Mouse (Mus musculus) midbrain, embryonic 12.5 days (tissue): ENCODE measurements around the gene Sox5. TPM values are rescaled to one million over a fixed set of nuclear protein-coding genes. Genes with fewer than 3 reads are reported as not detected.

Experiments
- ATAC-seq: fragments of 200-750 bp; cut with Nextera tagmentation; 2 replicates; pipeline ENCODE4 v1.8.0; 2017; ENCODE audit warnings: low read depth, moderate TSS enrichment, moderate library complexity; ENCODE audit not compliant: low FRiP score
- H3K27ac ChIP-seq: fragments of 300-500 bp; sonication (generic); replicated peaks from 2 replicates; pipeline ENCODE4 v1.5.1; 2016; ENCODE audit warnings: mild to moderate bottlenecking
- H3K27me3 ChIP-seq: fragments of 300-500 bp; sonication (generic); 2 replicates; pipeline ENCODE4 v1.6.1; 2016; ENCODE audit warnings: mild to moderate bottlenecking
- H3K36me3 ChIP-seq: fragments of 300-500 bp; sonication (generic); 2 replicates; pipeline ENCODE4 v1.6.1; 2016
- H3K4me1 ChIP-seq: fragments of 300-500 bp; sonication (generic); 2 replicates; pipeline ENCODE4 v1.6.1; 2016
- H3K4me2 ChIP-seq: fragments of 300-500 bp; sonication (generic); replicated peaks from 2 replicates; pipeline ENCODE4 v1.6.1; 2016; ENCODE audit warnings: mild to moderate bottlenecking, moderate library complexity
- H3K4me3 ChIP-seq: fragments of 300-500 bp; sonication (generic); 2 replicates; pipeline ENCODE4 v1.5.1; 2016; ENCODE audit warnings: mild to moderate bottlenecking
- H3K9ac ChIP-seq: fragments of 300-500 bp; sonication (generic); replicated peaks from 2 replicates; pipeline ENCODE4 v1.6.1; 2016; ENCODE audit warnings: mild to moderate bottlenecking, moderate library complexity
- H3K9me3 ChIP-seq: fragments of 300-500 bp; sonication (generic); 2 replicates; pipeline ENCODE4 v1.6.1; 2016; ENCODE audit warnings: mild to moderate bottlenecking
- WGBS: fragments of 180-500 bp; shearing (Covaris S2); methylation state at CpG from one replicate; pipeline ENCODE4 v1.1.7; 2016; 5-methylcytosine and 5-hydroxymethylcytosine counted together
- polyA plus RNA-seq: library from polyadenylated mRNA; unstranded; fragments of >200 nt; fragmentation: Nextera tagmentation; extraction: Ambion mirVana; gene quantifications from 2 replicates; pipeline ENCODE4 v1.2.1, GENCODE M21; 2016

Gene Sox5
- polyA plus RNA-seq, 1 experiment from 2014 or later: 46.8 TPM

DNA sequence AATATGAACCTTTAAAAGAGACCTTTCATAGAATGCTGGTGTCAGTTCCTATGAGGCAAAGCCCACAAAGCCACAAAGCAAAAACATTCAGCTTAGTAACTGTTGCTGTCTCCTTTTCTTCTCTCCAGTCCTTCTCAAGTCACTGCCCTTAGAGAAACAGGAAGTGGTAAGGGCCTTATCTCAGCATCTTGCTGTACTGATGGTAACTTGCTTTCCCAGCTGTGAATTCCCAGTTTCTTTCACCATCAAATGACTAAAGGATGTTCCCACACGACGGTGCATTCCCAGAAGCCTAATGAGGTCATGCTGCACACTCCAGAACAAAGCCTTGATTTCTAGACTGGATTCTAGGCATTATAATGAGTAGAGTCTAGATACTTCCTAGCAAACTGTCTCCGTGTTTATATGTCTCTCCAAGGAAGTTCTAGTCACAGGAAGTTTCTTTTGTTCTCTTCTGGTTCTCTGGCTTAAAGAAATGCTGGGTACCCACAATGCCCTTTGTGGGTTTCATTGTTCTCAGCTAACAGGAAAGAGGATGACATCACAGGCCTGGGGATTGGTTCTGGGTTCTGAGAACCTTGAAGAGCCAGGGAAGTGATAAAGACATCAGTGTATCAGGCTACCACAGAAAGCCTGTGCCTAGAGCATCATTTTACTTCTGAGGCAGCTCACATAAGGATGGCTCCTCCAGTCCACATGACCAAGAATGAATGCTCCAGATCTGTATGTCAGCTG lies 111.2 kb downstream of the Sox5 start:
- 57% methylated on average over 3 of the region's 3 CpGs for WGBS
- Histone ChIP-seq H3K4me1 (no peaks in the 10 kb centered on the region), H3K4me2 (no peak overlapping the region), H3K27ac (no peak overlapping the region), H3K4me3 (no peak overlapping the region), H3K9ac (no peak overlapping the region), H3K27me3 (no peaks in the 10 kb centered on the region), H3K36me3 (no peaks in the 10 kb centered on the region), H3K9me3 (peaks cover 3% of the 10 kb centered on the region; the same call in 1 of the 2 replicates)
- no peak for ATAC-seq

DNA sequence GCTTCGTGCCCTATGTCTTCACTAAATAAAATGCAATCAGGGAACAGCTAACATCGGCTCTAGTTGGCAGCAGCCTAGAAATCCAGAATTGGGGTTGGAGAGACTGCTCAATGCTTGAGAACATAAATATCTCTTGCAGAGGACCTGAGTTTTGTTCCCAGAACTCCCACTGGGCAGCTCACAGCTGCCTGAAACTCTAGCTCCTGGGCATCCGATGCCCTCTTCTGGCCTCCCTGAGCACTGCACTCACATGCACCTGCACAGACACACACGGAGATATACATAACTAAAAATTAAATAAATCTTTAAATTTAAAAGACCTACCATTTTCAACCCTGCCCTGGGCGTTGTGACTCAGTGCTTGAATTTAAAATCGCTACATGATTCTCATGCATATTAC lies 115.2 kb downstream of the Sox5 start:
- H3K4me2 ChIP-seq: no peak overlapping the region

DNA sequence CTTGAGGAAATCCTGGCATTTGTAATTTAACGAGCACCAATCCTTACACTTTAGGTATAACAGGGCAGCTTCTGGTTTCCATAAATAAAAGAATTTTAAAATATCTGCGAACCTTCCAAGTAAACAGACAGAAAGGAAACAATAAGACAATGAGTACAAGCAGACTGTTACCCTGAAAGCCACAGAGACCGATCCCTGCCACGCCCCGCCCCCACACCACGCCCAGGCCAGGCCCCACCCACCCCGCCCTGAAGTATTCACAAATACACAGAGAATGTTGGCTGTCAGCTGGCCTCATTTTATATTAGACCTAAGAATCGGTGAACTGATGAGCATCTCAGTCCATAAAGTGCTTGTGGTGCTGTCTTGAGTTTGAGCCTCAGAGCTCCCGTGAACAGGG lies 117.0 kb downstream of the Sox5 start:
- Histone ChIP-seq H3K27ac (no peak overlapping the region), H3K9me3 (peaks cover 3% of the 10 kb centered on the region; the same call in 1 of the 2 replicates), H3K4me3 (no peak overlapping the region), H3K4me2 (no peak overlapping the region), H3K9ac (no peak overlapping the region), H3K36me3 (no peaks in the 10 kb centered on the region), H3K4me1 (peaks cover 5% of the 10 kb centered on the region; the same call in 1 of the 2 replicates), H3K27me3 (no peaks in the 10 kb centered on the region)
- 87% methylated on average over 9 of the region's 9 CpGs for WGBS
- ATAC-seq: no peak

More for the DNA sequence above, 115.2 kb downstream of the Sox5 start:
- no peak overlapping the region for H3K4me3 ChIP-seq
- H3K36me3 ChIP-seq: no peaks in the 10 kb centered on the region
- no peak overlapping the region for H3K9ac ChIP-seq
- H3K4me1 ChIP-seq: no peaks in the 10 kb centered on the region
- ATAC-seq: no peak
- peaks cover 3% of the 10 kb centered on the region; the same call in 1 of the 2 replicates for H3K9me3 ChIP-seq
- 91% methylated on average over 6 of the region's 6 CpGs for WGBS
- H3K27me3 ChIP-seq: no peaks in the 10 kb centered on the region
- H3K27ac ChIP-seq: no peak overlapping the region

DNA sequence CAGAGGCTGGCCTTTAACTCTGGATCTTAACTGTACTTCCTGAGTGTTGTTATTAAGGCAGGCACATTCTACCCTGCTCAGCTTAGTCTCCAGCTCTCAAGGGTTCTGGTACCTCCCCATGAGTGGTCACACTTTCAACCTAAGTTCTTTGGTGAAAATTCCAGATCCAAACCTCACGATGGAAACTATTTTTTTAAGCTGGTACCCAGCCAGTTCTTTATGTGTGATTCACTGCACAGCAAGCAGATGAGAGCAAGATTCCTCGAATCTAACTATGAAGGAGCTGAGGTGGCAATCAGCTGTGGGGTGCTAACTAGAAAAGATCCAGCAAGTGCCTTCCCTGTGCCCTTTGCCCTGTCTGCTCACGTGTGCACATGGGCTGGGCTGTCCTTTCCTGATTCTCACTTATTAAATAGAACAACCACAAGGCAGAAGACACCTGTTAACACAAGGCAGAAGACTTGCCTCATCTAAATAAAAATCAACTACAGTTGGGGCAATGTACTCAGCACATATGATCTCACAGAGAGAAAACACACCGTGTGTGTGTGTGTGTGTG lies 118.2 kb downstream of the Sox5 start:
- Histone ChIP-seq H3K27me3 (no peaks in the 10 kb centered on the region), H3K4me1 (peaks cover 5% of the 10 kb centered on the region; the same call in 1 of the 2 replicates), H3K27ac (no peak overlapping the region), H3K4me2 (no peak overlapping the region), H3K4me3 (no peak overlapping the region), H3K36me3 (no peaks in the 10 kb centered on the region), H3K9ac (no peak overlapping the region), H3K9me3 (peaks cover 3% of the 10 kb centered on the region; the same call in 1 of the 2 replicates)
- 88% methylated on average over 4 of the region's 4 CpGs for WGBS
- no peak for ATAC-seq

DNA sequence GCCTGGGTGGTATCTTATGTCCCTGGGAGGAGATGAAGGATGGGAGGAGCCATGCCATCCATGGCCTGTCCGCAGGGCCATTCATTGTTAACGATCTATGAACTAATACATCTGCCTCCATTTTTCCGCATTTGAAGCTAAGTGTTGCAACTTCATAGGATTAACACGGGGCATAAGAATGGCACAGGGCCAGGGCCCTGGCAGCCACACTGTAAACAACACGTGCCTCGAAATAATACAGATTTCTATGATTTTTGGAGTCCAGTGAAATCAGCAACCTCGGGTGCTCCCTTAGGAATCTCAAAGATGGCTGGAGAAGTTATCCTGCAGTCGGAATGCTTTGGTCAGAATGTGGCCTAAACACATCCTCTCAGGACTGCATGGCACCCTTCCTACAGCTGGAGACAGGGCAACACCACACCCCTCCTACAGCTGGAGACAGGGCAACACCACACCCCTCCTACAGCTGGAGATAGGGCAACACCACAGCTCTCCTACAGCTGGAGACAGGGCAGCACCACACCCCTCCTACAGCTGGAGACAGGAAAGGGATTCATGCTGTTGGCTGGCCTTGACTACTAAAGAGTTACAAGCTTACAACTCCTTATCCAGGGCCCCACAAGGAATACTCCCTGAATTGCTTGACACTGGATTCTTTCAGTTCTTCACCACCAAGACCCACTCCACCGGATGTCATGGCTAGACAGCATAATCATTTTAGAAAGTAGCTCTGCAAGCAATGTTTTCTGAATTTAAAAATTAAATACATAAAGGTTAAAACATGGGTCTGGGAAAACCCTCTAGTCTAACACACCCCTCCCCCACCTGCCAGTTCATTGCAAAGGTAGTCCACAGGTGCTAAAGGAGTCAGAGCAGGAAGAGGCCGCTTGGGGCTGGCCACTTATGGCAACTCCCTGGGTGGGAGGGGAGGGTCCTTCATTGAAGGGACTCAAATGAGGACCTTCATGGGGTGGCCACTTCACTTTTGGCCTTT lies 122.4 kb downstream of the Sox5 start:
- no peak overlapping the region for H3K9ac ChIP-seq
- WGBS: 89% methylated on average over 10 of the region's 10 CpGs
- no peak for ATAC-seq
- no peak overlapping the region for H3K4me3 ChIP-seq
- no peaks in the 10 kb centered on the region for H3K9me3 ChIP-seq
- no peak overlapping the region for H3K4me2 ChIP-seq
- no peaks in the 10 kb centered on the region for H3K36me3 ChIP-seq
- peaks cover 5% of the 10 kb centered on the region; the same call in 1 of the 2 replicates for H3K4me1 ChIP-seq
- H3K27ac ChIP-seq: no peak overlapping the region
- no peaks in the 10 kb centered on the region; the same call in 1 of the 2 replicates for H3K27me3 ChIP-seq

DNA sequence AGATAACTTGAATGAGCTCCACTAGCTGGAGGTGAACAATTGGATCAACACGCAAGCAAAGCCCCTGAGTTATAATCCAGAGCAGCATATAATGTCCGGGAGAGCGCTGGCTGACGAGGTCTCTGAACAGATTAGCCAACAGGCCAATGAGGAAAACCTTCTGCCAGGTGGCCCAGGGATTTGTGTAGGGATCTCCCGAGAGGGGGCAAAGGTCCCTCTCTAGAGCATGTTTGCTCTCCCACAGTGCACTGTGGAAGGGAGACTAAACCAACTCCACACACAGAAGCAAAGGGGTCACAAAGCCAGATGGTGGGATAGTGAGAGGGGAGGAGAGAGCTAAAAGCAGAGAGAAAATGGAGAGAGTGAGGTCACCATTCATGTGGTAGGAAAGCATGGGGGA lies 128.9 kb downstream of the Sox5 start:
- no peak overlapping the region for H3K4me2 ChIP-seq
- 58% methylated on average over 5 of the region's 5 CpGs for WGBS
- no peak for ATAC-seq
- no peak overlapping the region for H3K9ac ChIP-seq
- peaks cover 3% of the 10 kb centered on the region; the same call in 1 of the 2 replicates for H3K27me3 ChIP-seq
- no peak overlapping the region for H3K4me3 ChIP-seq
- peaks cover 6% of the 10 kb centered on the region for H3K4me1 ChIP-seq
- H3K36me3 ChIP-seq: no peaks in the 10 kb centered on the region
- no peaks in the 10 kb centered on the region for H3K9me3 ChIP-seq
- H3K27ac ChIP-seq: no peak overlapping the region

DNA sequence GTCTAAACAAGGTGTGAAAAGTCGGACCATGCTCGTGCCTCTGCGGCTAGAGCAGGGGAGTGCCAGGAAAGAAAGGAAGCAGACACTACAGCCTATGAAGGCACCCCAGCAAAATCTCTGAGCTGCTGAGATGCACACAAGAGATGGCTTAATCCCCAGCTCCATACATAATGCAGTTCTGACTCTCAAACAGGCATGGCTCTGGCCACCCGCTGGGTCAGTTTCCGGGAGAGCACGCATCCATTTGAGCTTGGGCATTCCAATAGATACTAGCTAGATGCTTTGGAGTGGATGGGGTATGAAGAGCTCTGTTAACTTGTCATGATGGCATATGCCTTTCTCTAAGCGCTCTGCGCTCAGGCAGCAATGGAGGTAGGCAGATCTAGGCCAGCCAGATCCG lies 132.9 kb downstream of the Sox5 start:
- peaks cover 6% of the 10 kb centered on the region for H3K4me1 ChIP-seq
- ATAC-seq: 0 out of 2 replicates have a peak, but pooled peaks have one; percentile 49
- H3K27me3 ChIP-seq: 0 out of 2 replicates have a peak, but pooled peaks cover 3% of the 10 kb centered on the region
- no peak overlapping the region for H3K4me2 ChIP-seq
- whole genome bisulfite sequencing: 41% methylated on average over 9 of the region's 9 CpGs
- H3K36me3 ChIP-seq: no peaks in the 10 kb centered on the region
- H3K4me3 ChIP-seq: no peak overlapping the region
- H3K27ac ChIP-seq: no peak overlapping the region
- no peak overlapping the region for H3K9ac ChIP-seq
- H3K9me3 ChIP-seq: no peaks in the 10 kb centered on the region

DNA sequence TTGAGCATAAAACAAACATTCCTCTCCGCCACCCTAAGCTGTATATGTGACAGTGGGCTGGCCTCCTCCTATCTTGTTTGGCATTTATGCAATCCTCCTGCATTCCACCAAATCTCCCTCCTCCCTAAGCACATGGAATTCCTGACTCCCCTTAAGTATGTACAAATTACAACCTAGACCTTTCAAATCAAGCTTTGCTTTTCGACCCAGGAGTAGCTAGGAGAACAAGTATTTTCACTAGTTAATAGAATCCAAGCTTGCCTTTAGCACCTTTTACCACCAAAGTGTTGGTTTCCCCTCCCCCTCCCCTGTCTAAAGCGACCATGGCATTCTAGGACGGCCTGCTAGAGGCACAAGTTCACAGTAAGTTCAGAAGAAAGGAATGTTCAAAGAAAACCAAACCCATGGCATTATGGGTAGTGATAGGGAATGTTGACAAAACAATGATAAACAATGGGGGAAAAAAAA lies 133.6 kb downstream of the Sox5 start:
- no peak overlapping the region for H3K4me2 ChIP-seq
- 0 out of 2 replicates have a peak, but pooled peaks cover 3% of the 10 kb centered on the region for H3K27me3 ChIP-seq
- WGBS: 32% methylated on average over 4 of the region's 4 CpGs
- no peaks in the 10 kb centered on the region for H3K9me3 ChIP-seq
- H3K27ac ChIP-seq: no peak overlapping the region
- H3K36me3 ChIP-seq: no peaks in the 10 kb centered on the region
- H3K9ac ChIP-seq: no peak overlapping the region
- H3K4me3 ChIP-seq: no peak overlapping the region
- H3K4me1 ChIP-seq: peaks cover 6% of the 10 kb centered on the region
- no peak for ATAC-seq

DNA sequence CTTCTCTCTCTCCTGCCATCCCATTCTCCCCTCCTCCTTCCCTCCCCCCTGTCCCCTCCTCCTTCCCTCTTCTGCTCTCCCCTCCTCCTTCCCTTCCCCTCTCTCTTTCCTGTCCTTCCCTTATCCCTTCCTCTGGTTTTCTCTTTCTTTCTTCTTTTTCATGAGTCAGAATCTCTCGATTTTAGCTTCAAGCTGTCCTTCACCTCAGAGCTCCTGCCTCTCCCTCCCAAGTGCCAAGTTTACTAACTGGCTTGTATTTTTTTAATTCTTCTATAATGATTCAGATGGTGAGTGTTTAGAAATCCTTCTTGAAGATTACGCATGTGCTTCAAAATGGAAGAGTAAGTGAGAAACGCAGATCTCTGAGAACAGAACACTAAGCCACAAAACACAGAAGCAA lies 135.4 kb downstream of the Sox5 start:
- Histone ChIP-seq H3K4me2 (no peak overlapping the region), H3K36me3 (no peaks in the 10 kb centered on the region), H3K27ac (no peak overlapping the region), H3K27me3 (peaks cover 3% of the 10 kb centered on the region; the same call in 1 of the 2 replicates), H3K4me3 (no peak overlapping the region), H3K9me3 (no peaks in the 10 kb centered on the region), H3K9ac (no peak overlapping the region), H3K4me1 (peaks cover 6% of the 10 kb centered on the region)
- WGBS: 89% methylated on average over 3 of the region's 3 CpGs
- ATAC-seq: no peak

DNA sequence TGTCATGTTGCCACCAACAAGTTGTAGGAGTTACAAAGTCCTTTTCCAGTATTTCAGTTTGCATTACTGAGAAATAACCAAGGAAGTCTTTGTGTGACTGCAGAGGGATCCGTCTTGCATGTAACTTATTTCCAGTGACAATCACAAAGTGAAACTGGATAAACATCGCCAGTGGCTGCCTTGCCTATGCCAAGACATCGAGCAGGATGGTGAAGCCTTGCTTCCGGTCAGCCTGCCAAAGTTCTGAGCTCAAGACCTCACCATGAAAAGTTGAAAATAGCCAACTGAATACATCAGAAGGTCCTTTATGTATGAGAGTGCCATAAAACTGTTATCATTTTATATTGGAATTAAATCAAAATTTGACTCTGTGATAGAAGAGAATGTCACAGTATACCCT lies 136.0 kb downstream of the Sox5 start:
- H3K4me3 ChIP-seq: no peak overlapping the region

DNA sequence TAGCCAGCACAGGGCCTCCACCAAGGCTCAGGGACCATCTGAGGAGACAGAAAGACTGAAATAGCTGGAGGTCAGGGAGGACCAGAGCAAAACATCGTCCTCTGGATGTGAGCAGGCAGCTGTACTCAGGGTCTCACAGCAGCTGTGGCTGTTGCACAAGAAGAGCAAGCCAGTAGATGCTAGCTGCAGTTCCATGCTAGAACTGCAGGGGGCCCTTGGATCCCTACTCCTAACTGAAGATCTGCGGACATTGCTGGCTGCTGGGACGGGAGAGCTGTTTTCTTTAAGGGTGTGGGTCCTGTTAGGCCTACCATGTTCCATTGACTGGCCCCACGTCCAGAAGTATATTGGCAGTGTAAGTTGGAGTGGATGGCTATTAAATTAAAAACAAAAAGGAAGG lies 137.1 kb downstream of the Sox5 start:
- 69% methylated on average over 4 of the region's 4 CpGs for WGBS
- ATAC-seq: no peak
- H3K9ac ChIP-seq: no peak overlapping the region
- no peaks in the 10 kb centered on the region for H3K9me3 ChIP-seq
- no peaks in the 10 kb centered on the region; the same call in 1 of the 2 replicates for H3K27me3 ChIP-seq
- H3K36me3 ChIP-seq: no peaks in the 10 kb centered on the region
- peaks cover 6% of the 10 kb centered on the region for H3K4me1 ChIP-seq
- no peak overlapping the region for H3K27ac ChIP-seq
- H3K4me2 ChIP-seq: no peak overlapping the region
- H3K4me3 ChIP-seq: no peak overlapping the region

More for the DNA sequence above, 136.0 kb downstream of the Sox5 start:
- Histone ChIP-seq H3K27me3 (no peaks in the 10 kb centered on the region; the same call in 1 of the 2 replicates), H3K9ac (no peak overlapping the region), H3K4me2 (no peak overlapping the region), H3K9me3 (no peaks in the 10 kb centered on the region), H3K36me3 (no peaks in the 10 kb centered on the region), H3K4me1 (peaks cover 6% of the 10 kb centered on the region), H3K27ac (no peak overlapping the region)
- 95% methylated on average over 4 of the region's 4 CpGs for WGBS
- no peak for ATAC-seq
